Comparison of ENCODE assay signal across 7 mouse cellular contexts in the genomic region with DNA sequence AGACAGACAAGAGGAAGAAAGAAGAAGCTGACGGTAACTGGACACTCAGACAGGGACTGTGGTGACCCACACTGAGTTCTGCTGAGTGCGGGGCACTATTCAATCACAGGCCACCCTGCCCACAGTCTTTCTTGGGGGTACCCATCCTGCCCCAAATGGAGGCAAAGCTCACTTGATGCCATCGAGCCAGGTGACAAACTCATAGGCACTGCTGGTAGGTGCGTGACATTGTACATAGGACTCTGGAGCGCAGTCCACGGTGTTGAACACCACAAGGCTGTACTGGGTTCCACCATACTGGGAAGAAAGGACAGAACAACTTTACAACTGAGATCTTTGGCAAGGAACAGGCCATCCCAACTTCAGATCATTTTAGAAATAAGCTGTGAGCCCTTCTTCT. TPM values are rescaled to one million over a fixed set of nuclear protein-coding genes. Genes with fewer than 3 reads are reported as not detected.
DNase-seq lines count a peak whose midpoint lies in the region; ATAC-seq and TF ChIP-seq lines count a peak whose summit lies in the region.

No protein-coding gene starts in this region.

- no peak for TF ChIP-seq CTCF in thymus, adult 2 months (IDR thresholded peaks at IDR 0.05; ENCODE audit: borderline replicate concordance, control insufficient read depth, extremely low read depth, insufficient read depth, low read length, poor library complexity)

- ATAC-seq in forebrain, embryonic 14.5 days, result no peak
- no peak for ATAC-seq in limb, embryonic 14.5 days (ENCODE audit: low FRiP score, low read depth)

- H3K9me3 ChIP-seq in forebrain, embryonic 14.5 days (replicated peaks; ENCODE audit: control insufficient read depth, low read length), result no peaks in the 10 kb centered on the region
- H3K9me3 ChIP-seq in limb, embryonic 14.5 days (ENCODE audit: control insufficient read depth, low read length), result no peaks in the 10 kb centered on the region

- DNase-seq in thymus, adult 2 months, result no peak
- DNase-seq in thymus, adult 18-20 months, result no peak
- DNase-seq in forebrain, embryonic 14.5 days (ENCODE audit: low spot score), result no peak
- DNase-seq in limb, embryonic 14.5 days (ENCODE audit: low spot score), result no peak
- DNase-seq in right cerebral cortex, adult 2 months (ENCODE audit: low spot score in 2 of 2), result no peak
- DNase-seq in layer of hippocampus, adult 8-10 months (ENCODE audit: low spot score in 2 of 2), result no peak
- no peak for DNase-seq in layer of hippocampus, adult 18-20 months (ENCODE audit: low spot score in 2 of 2)

- WGBS in thymus, adult 2 months, result 33% methylated on average over 6 of the region's 6 CpGs
- whole genome bisulfite sequencing in forebrain, embryonic 14.5 days, result 12% methylated on average over 6 of the region's 6 CpGs
- 26% methylated on average over 6 of the region's 6 CpGs for WGBS in limb, embryonic 14.5 days

- no peak overlapping the region for H3K27ac ChIP-seq in thymus, adult 2 months (ENCODE audit: control insufficient read depth, insufficient read depth, low read length)
- peak overlapping the region; percentile 97 for H3K27ac ChIP-seq in forebrain, embryonic 14.5 days (ENCODE audit: low read depth, low read length)
- H3K27ac ChIP-seq in limb, embryonic 14.5 days (replicated peaks; ENCODE audit: low read depth, low read length), result peak overlapping the region; percentile 98

- peak overlapping the region; percentile 94 for H3K4me2 ChIP-seq in forebrain, embryonic 14.5 days (ENCODE audit: low read length)
- peak overlapping the region; percentile 93 for H3K4me2 ChIP-seq in limb, embryonic 14.5 days (replicated peaks; ENCODE audit: low read depth, low read length, severe bottlenecking)

- H3K27me3 ChIP-seq in thymus, adult 2 months (ENCODE audit: control insufficient read depth, insufficient read depth, low read length), result no peaks in the 10 kb centered on the region
- no peaks in the 10 kb centered on the region for H3K27me3 ChIP-seq in forebrain, embryonic 14.5 days (replicated peaks; ENCODE audit: control insufficient read depth, insufficient read depth, low read length)
- H3K27me3 ChIP-seq in limb, embryonic 14.5 days (ENCODE audit: control insufficient read depth, insufficient read depth, low read length), result no peaks in the 10 kb centered on the region

- H3K4me1 ChIP-seq in thymus, adult 2 months (replicated peaks; ENCODE audit: control insufficient read depth, insufficient read depth, low read length), result peaks cover 24% of the 10 kb centered on the region
- peaks cover 34% of the 10 kb centered on the region for H3K4me1 ChIP-seq in forebrain, embryonic 14.5 days (ENCODE audit: control insufficient read depth, insufficient read depth, low read length)
- peaks cover 21% of the 10 kb centered on the region for H3K4me1 ChIP-seq in limb, embryonic 14.5 days (ENCODE audit: control insufficient read depth, insufficient read depth, low read length)

- H3K36me3 ChIP-seq in thymus, adult 2 months (ENCODE audit: control insufficient read depth, insufficient read depth, low read length), result no peaks in the 10 kb centered on the region
- peaks cover 31% of the 10 kb centered on the region for H3K36me3 ChIP-seq in forebrain, embryonic 14.5 days (ENCODE audit: control insufficient read depth, insufficient read depth, low read length)
- H3K36me3 ChIP-seq in limb, embryonic 14.5 days (ENCODE audit: control insufficient read depth, insufficient read depth, low read length), result peaks cover 33% of the 10 kb centered on the region

- peak overlapping the region; percentile 91 for H3K9ac ChIP-seq in forebrain, embryonic 14.5 days (ENCODE audit: low read length)
- peak overlapping the region; percentile 84 for H3K9ac ChIP-seq in limb, embryonic 14.5 days (ENCODE audit: low read depth, low read length, severe bottlenecking)

- TF ChIP-seq POLR2A in thymus, adult 2 months (IDR thresholded peaks at IDR 0.05; ENCODE audit: control insufficient read depth, extremely low read depth, insufficient read depth, low read length, poor library complexity), result no peak
- no peak for TF ChIP-seq POLR2A in limb, embryonic 14.5 days (IDR thresholded peaks at IDR 0.05; ENCODE audit: borderline replicate concordance, extremely low read depth, insufficient read depth, insufficient read length)

- H3K4me3 ChIP-seq in thymus, adult 2 months (ENCODE audit: control insufficient read depth, insufficient read depth, low read length), result peak overlapping the region; percentile 65
- peak overlapping the region; percentile 87 for H3K4me3 ChIP-seq in forebrain, embryonic 14.5 days (ENCODE audit: low read depth, low read length)
- peak overlapping the region; percentile 83 for H3K4me3 ChIP-seq in limb, embryonic 14.5 days (replicated peaks; ENCODE audit: low read length)

RNA-seq across cellular contexts. Expression of gene Med25, which starts 0.9 kb away (rescaled TPM):
- polyA plus RNA-seq in thymus, adult 2 months (2012; rRNA removed), result 220 and 266 TPM in 2 replicates
- polyA plus RNA-seq in forebrain, embryonic 14.5 days (2014; fragmentation: Nextera tagmentation; extraction: Ambion mirVana), result 75.4 and 94.0 TPM in 2 replicates
- polyA plus RNA-seq in limb, embryonic 14.5 days (2012; rRNA removed), result 142 and 181 TPM in 2 replicates
- 69.1 and 73.5 TPM in 2 replicates for polyA plus RNA-seq in limb, embryonic 14.5 days (2014; fragmentation: Nextera tagmentation; extraction: Ambion mirVana)
- total RNA-seq in layer of hippocampus, adult 8-10 months (2022), result 100 to 1,000 TPM in 3 of 4 experiments, 10 to 100 TPM in 1; 89.6 to 111 (median 107) TPM
- total RNA-seq in layer of hippocampus, adult 18-20 months (2021), result 100 to 1,000 TPM in 1 of 2 experiments, 10 to 100 TPM in 1; 96.8 to 101 TPM

RNA-seq across cellular contexts. Expression of gene Fuz, which starts 4.3 kb away (rescaled TPM):
- polyA plus RNA-seq in thymus, adult 2 months (2012; rRNA removed), result 60.9 and 73.3 TPM in 2 replicates
- 18.2 and 18.3 TPM in 2 replicates for polyA plus RNA-seq in forebrain, embryonic 14.5 days (2014; fragmentation: Nextera tagmentation; extraction: Ambion mirVana)
- polyA plus RNA-seq in limb, embryonic 14.5 days (2012; rRNA removed), result 48.7 and 72.6 TPM in 2 replicates
- 21.7 and 25.0 TPM in 2 replicates for polyA plus RNA-seq in limb, embryonic 14.5 days (2014; fragmentation: Nextera tagmentation; extraction: Ambion mirVana)
- total RNA-seq in layer of hippocampus, adult 8-10 months (2022), result 10 to 100 TPM; 22.9 to 30.0 (median 26.7) TPM
- 10 to 100 TPM; 23.4 to 24.5 TPM for total RNA-seq in layer of hippocampus, adult 18-20 months (2021)

RNA-seq across cellular contexts. Expression of gene Ptov1, which starts 22.0 kb away (rescaled TPM):
- polyA plus RNA-seq in thymus, adult 2 months (2012; rRNA removed), result 316 and 338 TPM in 2 replicates
- 447 and 458 TPM in 2 replicates for polyA plus RNA-seq in forebrain, embryonic 14.5 days (2014; fragmentation: Nextera tagmentation; extraction: Ambion mirVana)
- 751 and 1,065 TPM in 2 replicates for polyA plus RNA-seq in limb, embryonic 14.5 days (2012; rRNA removed)
- polyA plus RNA-seq in limb, embryonic 14.5 days (2014; fragmentation: Nextera tagmentation; extraction: Ambion mirVana), result 471 and 513 TPM in 2 replicates
- total RNA-seq in layer of hippocampus, adult 8-10 months (2022), result 100 to 1,000 TPM; 310 to 354 (median 329) TPM
- total RNA-seq in layer of hippocampus, adult 18-20 months (2021), result 100 to 1,000 TPM; 341 to 350 TPM

RNA-seq across cellular contexts. Expression of gene Pnkp, which starts 34.7 kb away (rescaled TPM):
- polyA plus RNA-seq in thymus, adult 2 months (2012; rRNA removed), result 110 and 135 TPM in 2 replicates
- 30.0 and 31.7 TPM in 2 replicates for polyA plus RNA-seq in forebrain, embryonic 14.5 days (2014; fragmentation: Nextera tagmentation; extraction: Ambion mirVana)
- polyA plus RNA-seq in limb, embryonic 14.5 days (2012; rRNA removed), result 28.7 and 32.0 TPM in 2 replicates
- 23.8 and 26.6 TPM in 2 replicates for polyA plus RNA-seq in limb, embryonic 14.5 days (2014; fragmentation: Nextera tagmentation; extraction: Ambion mirVana)
- 10 to 100 TPM; 29.8 to 37.7 (median 32.4) TPM for total RNA-seq in layer of hippocampus, adult 8-10 months (2022)
- 10 to 100 TPM; 25.3 to 27.8 TPM for total RNA-seq in layer of hippocampus, adult 18-20 months (2021)

RNA-seq across cellular contexts. Expression of gene Ap2a1, which starts 37.7 kb away (rescaled TPM):
- polyA plus RNA-seq in thymus, adult 2 months (2012; rRNA removed), result 133 and 147 TPM in 2 replicates
- polyA plus RNA-seq in forebrain, embryonic 14.5 days (2014; fragmentation: Nextera tagmentation; extraction: Ambion mirVana), result 85.6 and 99.3 TPM in 2 replicates
- polyA plus RNA-seq in limb, embryonic 14.5 days (2012; rRNA removed), result 113 and 141 TPM in 2 replicates
- 72.2 and 75.7 TPM in 2 replicates for polyA plus RNA-seq in limb, embryonic 14.5 days (2014; fragmentation: Nextera tagmentation; extraction: Ambion mirVana)
- total RNA-seq in layer of hippocampus, adult 8-10 months (2022), result 100 to 1,000 TPM; 274 to 323 (median 303) TPM
- total RNA-seq in layer of hippocampus, adult 18-20 months (2021), result 100 to 1,000 TPM; 288 to 294 TPM
